Mouse (Mus musculus) CH12.LX (cell line): ENCODE measurements at regions not wholly inside any gene's neighbourhood (a gene's known extent, or its start where the extent isn't known, plus 50 kb on each side); places are given as distances from the start of the nearest gene placed in this dataset.

Experiments used
- CTCF ChIP-seq, 2 experiments: IDR thresholded peaks in 1 of 2; conservative IDR thresholded peaks in 1 of 2; 2 replicates each; pipeline ENCODE4 v1.5.1; 2011 to 2012; ENCODE audit warnings: low read depth in 2 of 2, low read length in 2 of 2, improper control_type of control experiment in 1 of 2, inconsistent platforms in 1 of 2, mild to moderate bottlenecking in 1 of 2, moderate library complexity in 1 of 2
- EP300 ChIP-seq: IDR thresholded peaks from 2 replicates; pipeline ENCODE4 v1.6.1; 2011; ENCODE audit warnings: low read length, improper control_type of control experiment
- GABPA ChIP-seq: IDR thresholded peaks from 2 replicates; pipeline ENCODE4 v1.6.1; 2012; ENCODE audit warnings: low read depth, low read length, improper control_type of control experiment, inconsistent platforms; ENCODE audit not compliant: insufficient replicate concordance
- JUN ChIP-seq: IDR thresholded peaks from 2 replicates; pipeline ENCODE4 v1.6.1; 2011; ENCODE audit warnings: low read depth, mild to moderate bottlenecking, low read length, improper control_type of control experiment, moderate library complexity; ENCODE audit not compliant: insufficient read depth
- MAZ ChIP-seq: IDR thresholded peaks from 2 replicates; pipeline ENCODE4 v1.6.1; 2012; ENCODE audit warnings: low read depth, mild to moderate bottlenecking, inconsistent platforms, low read length, improper control_type of control experiment, moderate library complexity
- MXI1 ChIP-seq: IDR thresholded peaks from 2 replicates; pipeline ENCODE4 v1.6.1; 2011; ENCODE audit warnings: mild to moderate bottlenecking, low read depth, low read length, improper control_type of control experiment
- MYC ChIP-seq: IDR thresholded peaks from 2 replicates; pipeline ENCODE4 v1.6.1; 2011; ENCODE audit warnings: low read depth, mild to moderate bottlenecking, improper control_type of control experiment, low read length
- POLR2A ChIP-seq: IDR thresholded peaks from 2 replicates; pipeline ENCODE4 v1.6.1; 2011; ENCODE audit warnings: low read depth, mild to moderate bottlenecking, improper control_type of control experiment, low read length
- USF2 ChIP-seq: conservative IDR thresholded peaks from 2 replicates; pipeline ENCODE4 v1.6.1; 2011; ENCODE audit warnings: low read depth, low read length, improper control_type of control experiment
- ZC3H11A ChIP-seq: IDR thresholded peaks from 2 replicates; pipeline ENCODE4 v1.6.1; 2012; ENCODE audit warnings: low read depth, mild to moderate bottlenecking, inconsistent platforms, low read length, improper control_type of control experiment
- ZKSCAN1 ChIP-seq: IDR thresholded peaks from 2 replicates; pipeline ENCODE4 v1.6.1; 2012; ENCODE audit warnings: low read depth, inconsistent platforms, low read length, improper control_type of control experiment, borderline replicate concordance

GRCm38 (mm10) chr10:83864591-83864990 lies 141.9 kb downstream of the 1500009L16Rik start:
- TF ChIP-seq CTCF (conservative IDR thresholded peaks at IDR 0.05 in 1 of 2, IDR thresholded peaks at IDR 0.05 in 1 of 2; ENCODE audit: low read depth in 2 of 2, low read length in 2 of 2) (no peak), ZKSCAN1 (no peak), MAZ (no peak), GABPA (no peak), POLR2A (no peak), MXI1 (no peak), MYC (no peak), ZC3H11A (no peak), USF2 (no peak), EP300 (no peak), JUN (no peak)
